Mouse (Mus musculus) right cerebral cortex, postnatal 36 days (tissue): Measurements from ENCODE around the gene Selenbp1.
A peak's percentile ranks its signal among the peaks of the same experiment; 100 is the strongest.
"Not testable (repeated sequence)": the region's sequence is repeated elsewhere in the genome, so short reads cannot be mapped to it uniquely, and the experiment has no call there.

ENCODE experiments used
- DNase-seq, 2 experiments: peaks; one replicate each; pipeline ENCODE4 v3.0.0; 2022; ENCODE audit warnings: low spot score in 2 of 2, mixed read lengths in 1 of 2

The Selenbp1 gene

DNA sequence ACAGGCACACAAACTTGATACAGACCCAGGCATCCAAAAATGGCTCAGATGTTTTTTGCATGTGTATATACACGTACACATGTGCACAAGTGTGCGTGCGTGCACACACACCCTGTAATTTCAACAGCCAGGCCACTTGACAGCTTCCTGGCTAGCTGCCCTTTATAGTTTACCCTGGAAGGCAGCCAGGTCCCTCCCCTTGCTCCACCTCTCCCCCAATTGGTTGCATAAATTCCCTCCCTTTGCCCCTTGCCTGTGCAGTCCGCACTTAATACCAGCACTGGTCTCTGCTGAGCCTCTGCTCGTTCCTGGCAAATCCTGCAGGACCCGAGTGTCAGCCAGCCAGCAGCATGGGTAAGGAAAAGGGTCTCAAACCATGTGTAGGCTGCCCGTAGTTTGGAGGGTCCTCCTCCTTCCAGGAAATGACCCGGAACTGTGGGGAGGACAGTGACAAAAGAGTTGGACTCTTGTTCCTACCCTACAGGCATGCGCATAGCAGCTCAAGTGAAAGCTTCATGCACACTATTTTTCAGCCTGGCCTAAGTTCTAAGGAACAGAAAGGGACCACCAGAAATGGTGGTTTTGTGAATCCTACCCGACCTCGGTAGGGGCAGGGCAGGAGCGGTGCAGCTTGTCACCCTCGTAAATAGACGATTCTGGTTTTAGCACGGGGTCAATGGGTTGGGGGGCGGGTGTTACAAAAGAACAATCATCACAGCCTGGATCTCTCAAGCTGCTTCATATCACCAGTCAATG lies at the start of gene Selenbp1:
Selenbp1 (plus strand) TSS at position 248 of the 756 bp plus-strand sequence.
- DNase-seq: peak in 1 of 2 experiments; percentile 43

DNA sequence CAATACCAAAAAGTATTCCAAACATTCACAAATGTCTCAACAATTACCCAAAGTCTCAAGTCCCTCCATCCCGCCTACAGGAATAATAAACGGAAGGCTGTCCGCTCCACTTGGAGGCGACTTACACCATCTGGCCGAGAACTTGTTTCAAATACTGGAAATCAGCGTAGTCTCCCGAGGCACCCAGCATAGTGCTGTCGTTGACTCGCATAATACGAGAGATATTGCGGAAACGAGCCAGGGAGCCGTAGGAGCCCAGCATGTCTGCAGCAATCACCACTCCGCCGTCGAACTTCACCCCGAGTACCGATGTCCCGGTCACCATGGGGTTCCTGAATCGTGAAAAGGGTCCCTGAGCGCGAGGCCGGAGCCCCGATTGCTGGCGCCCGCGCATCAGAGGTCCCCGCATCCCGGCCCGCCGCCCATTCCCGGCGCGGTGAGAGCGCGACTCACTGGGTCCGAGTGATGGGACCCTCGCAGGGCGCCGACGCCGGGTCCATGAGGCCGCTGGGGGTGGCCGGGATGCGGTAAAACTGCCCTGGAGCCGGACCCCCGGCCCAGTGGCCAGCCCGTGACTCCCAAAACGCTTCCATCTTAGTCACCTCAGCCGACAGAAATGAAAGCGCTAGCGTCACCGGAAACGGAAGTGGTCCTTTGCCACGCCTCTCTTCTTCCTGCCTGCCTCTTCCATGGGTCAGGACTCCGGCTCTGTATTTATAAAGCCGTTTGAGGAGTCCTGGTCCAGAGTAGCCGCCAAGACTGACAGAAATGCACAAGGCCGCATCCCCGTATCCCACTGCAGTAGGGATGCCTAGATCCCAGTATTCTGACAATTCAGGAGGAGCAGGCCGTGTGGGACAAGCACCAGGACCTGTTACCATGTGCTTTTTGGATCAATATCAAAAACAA lies 46.3 kb upstream of the Selenbp1 start, which contains the start of gene Psmb4:
Psmb4 (minus strand) TSS at position 646 of the 909 bp plus-strand sequence.
- peak; percentile 80 to 86 for DNase-seq

DNA sequence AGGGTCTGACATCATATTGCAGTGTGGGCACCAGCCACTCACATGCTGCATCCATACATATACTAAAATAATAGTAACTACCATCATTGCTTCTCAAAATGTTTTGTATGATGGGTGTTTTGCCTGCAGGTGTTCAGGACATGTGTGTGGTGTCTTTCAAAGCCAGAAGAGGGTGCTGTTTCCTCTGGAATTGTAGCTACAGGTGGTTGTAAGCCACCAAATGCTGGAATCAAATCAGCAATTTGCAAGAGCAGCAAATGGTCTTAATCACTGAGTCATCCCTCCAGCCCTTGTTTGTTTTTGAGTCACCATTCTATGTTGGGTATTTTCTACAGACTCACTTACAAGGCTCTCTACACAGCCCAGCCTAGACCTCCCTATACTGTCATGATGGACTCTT lies 44.3 kb upstream of the Selenbp1 start:
- DNase-seq: no peak

DNA sequence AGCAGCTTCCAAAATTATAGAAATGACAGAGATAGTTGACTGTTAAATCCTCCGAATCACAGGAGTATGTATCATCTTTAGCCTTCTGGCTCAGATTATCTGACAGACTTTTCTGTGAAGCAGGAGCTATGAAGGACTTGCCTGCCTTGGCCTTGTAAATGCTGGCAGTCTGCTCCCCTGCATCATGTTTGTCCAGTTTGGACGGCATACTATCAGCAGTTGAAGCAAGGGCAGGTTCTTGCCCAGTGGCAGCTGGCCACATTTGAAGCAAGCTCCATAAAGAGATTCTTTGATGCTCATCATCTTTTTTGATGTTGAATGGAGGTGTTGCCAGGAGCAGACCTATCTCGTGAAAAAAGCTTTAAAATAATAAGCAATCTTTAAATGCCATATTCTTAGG lies 38.8 kb upstream of the Selenbp1 start:
- DNase-seq: no peak

DNA sequence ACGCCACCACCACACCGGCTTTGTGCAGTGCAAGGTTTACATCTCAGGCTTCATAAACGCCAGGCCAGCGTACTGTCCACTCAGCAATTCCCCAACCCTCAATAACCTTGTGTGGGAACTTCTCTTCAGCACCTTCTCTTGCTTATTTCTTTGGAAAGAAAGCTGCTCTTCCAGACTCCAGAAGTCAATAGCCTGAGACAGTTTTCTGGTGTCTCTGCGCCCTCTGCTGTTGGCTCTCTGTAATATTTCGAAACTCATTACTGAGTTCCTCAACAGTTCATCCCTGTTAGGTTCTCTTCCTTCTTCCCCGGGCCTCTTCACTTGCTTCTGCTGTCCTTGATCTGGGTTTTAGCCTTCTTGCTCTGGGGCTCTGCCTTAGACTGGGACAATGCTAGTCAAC lies 30.1 kb upstream of the Selenbp1 start:
- peak in 1 of 2 experiments; percentile 42 for DNase-seq

DNA sequence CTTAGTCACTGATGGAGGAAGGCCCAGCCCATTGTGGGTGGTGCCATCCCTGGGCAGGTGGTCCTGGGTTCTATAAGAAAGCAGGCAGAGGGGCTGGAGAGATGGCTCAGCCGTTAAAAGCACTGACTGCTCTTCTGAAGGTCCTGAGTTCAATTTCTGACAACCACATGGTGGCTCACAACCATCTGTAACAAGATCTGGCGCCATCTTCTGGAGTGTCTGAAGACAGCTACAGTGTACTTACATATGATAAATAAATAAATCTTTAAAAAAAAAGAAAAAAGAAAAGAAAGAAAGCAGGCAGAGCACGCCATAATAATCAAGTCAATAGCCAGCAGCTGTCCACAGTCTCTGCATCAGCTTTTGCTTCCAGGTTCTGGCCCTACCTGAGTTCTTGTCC lies 28.1 kb upstream of the Selenbp1 start:
- DNase-seq: not testable (repeated sequence)

DNA sequence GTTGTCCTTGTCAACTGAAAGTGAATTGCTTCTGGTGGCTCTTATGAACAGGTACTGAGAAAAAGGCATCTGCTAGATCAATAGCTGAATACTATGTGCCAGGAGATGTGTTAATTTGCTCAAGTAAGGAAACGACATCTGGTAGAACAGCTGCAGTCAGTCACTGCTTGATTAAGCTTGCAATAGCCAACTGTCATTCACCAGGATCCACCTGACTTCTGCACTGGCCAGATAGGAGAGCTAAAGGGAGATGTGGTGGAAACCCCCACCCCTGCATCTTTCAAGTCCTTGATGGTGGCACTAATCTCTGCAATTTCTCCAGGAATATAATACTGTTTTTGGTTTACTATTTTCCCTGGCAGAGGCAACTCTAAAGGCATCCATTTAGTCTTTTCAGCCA lies 26.4 kb upstream of the Selenbp1 start:
- DNase-seq: no peak

DNA sequence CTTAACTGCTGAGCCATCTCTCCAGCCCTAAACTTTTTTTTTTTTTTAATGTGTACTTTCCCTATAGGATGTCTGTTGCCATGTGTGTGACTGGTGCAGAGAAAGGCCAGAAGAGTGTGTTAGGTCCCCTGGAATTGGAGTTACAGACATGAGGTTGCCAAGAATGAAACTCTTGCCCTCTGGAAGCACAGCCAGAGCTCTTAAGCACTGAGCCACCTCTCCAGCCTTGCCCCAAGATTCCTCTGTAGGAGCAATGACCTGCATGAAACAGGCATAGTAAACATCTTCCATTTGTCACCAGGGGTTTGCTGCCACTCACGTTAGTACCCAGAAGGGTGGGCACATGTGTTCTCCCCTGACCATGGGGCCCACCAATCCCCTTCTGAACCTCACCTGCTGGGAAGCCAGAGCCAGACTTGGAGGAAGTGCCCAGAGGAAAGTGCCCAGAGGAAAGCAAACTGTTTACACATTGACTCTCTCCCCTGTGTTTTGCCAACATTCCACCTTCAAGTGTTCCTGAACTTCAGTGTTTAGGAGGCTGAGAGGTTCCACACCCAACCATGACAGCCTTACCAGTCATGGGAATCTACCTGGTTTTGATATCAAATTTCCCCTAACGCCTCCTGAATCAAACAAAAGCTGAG lies 21.7 kb upstream of the Selenbp1 start:
- no peak for DNase-seq

DNA sequence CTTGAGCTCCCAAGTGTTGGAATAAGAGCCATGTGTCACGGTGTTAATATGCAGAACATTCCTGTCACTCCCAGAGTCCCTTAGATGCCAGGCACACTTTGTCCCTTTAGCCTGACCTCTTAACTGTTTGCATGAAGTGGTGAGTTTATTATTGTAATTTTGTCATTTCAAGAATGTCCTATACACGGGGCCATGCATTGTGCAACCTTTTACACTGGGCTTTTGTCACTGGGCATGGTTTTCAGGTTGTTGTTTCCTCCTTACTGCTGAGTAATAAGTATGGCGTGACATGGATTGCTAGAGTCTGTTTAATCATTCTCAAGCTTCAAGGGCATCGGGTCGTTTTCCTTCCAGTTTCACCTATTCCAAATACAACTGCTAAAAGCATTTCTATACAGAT lies 19.1 kb upstream of the Selenbp1 start:
- no peak for DNase-seq

DNA sequence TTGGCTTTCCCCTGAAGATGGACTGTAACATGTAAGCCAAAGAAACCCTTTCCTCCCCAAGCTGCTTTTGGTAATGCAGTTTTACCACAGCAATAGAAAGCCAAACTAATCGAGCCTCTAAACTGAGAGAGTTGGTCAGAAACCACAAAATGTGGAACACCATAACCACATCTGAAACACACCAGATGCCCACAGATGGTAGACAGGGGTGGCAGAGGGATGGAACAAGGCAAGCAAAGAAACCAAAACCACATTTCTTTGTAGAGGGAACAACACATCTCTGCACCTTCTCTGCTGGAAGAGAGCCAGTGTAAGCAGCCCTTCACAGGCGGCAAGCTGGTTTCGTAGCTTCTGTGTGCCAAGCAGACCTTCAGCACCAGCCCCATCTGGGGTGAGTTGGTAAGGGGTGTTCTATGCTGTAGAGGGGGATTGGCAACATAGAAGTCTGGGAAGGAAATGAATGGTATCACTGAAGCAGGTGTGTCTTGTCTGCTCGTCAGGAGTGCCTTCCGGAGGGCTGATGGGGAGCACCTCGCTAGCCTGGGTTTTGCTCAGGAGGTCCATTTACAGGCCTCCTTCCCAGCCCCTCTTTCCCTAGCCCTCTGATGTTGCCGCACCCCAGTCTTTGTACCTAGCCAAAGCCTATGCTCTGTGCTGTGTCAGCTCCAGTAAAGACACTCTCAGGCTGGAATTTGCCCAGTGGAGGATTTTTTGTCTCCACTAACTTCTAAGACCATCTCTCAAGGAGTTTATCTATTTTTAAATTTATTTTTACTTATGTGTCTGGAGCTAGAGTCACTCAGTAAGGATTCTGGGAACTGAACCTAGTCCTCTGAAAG lies 16.7 kb upstream of the Selenbp1 start:
- no peak for DNase-seq

DNA sequence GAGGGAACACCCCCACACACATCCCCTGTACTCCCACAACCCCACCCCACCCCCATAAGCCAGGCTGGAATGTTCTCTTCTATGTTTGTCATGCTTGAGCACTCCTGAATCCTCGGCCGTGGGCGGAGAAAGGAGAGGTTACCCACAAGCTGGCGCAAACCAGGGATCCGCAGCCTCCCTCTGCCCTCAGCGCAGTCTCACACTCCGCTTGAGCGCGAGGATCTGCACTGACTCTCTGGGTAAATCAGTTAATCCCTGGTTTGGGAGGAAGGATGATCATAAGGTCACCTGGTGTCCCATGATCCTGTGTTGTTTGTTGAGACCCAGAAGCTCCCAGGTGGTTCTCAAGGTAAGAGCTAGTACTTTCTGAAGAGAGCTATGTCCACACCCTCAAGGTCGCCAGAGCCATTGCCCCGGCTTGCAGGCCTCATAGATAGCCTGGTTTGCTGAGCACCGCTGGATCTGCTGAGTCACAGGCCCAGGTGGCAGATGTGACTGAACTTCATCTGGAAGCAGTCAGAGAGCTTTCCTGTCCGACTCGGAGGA lies 15.0 kb upstream of the Selenbp1 start:
- peak in 1 of 2 experiments; percentile 30 for DNase-seq

DNA sequence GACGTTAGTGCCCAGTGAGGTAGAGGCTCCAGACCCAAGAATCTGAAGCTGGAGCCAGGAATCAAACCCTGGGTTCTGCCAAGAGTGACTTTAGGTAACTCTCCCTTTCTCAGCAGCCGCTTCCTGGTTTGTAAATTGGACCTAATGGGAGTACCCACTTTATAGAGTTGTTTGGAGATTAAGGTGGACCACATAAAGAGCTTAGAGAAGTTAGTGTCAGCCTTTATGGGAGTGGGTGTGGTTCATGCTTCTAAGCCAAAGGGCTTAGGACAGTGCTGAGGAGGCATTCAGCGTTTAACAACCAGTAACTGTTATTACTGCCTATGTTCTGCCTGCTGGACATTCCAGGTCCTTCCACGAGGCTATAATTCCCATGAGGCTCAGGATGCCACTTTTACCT lies 14.0 kb upstream of the Selenbp1 start:
- no peak for DNase-seq

DNA sequence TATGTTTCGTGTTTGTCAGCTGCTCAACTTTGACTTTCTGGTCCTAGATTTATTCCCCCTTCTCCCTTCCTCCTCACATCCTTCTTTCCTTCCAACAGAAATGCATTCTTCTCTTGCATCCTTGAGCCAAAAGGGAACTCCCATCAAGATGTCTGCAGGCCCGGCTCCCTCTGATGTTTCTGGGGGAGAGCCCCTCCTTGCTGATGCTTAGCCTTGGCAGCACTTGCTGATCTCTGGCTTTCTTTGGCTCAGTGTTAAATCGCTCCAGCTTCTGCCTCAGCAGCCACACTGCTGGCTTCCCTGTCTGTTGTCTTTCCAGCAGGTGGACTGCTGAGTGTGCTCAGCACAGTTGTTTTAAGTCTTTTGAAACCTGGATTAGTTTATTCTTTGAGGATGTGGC lies 11.8 kb upstream of the Selenbp1 start:
- DNase-seq: no peak

DNA sequence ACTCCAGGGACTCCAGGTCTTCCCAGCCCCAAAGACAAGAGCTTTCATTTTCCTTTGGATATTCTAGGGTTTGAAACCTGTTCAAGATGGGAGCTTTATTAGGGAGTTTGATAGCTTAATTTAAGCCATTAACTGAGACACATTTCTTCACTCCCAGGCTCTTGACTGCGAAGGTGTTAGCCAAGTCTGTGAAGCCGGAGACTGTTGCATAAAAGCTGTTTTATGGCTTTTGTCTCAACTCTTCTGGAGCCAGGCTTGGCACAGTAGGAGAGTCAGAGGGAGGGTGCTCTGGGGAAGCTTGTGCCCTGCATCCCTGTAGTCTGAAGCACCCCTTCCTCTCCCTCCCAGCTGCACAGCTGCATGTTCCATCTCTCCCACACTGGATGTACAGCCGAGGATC lies 10.5 kb upstream of the Selenbp1 start:
- no peak for DNase-seq

DNA sequence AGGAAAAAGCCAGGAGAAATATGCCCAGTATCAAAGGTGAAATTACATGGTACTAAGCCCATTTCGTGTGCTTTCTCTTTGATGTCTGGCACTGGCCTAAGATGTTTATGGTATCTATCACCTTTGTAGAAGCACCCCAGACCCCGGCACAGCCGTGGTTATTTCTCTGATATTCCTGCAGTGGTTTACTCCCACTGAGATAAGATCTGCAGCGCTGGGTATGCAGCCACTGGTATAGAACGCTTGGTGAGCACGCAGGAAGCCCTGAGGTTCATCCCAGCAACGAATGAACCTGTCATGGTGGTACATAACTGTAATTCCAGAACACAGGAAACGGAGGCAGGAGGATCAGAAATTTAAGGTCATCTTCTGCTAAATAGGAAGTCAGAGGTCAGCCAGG lies 8.2 kb upstream of the Selenbp1 start:
- no peak for DNase-seq

DNA sequence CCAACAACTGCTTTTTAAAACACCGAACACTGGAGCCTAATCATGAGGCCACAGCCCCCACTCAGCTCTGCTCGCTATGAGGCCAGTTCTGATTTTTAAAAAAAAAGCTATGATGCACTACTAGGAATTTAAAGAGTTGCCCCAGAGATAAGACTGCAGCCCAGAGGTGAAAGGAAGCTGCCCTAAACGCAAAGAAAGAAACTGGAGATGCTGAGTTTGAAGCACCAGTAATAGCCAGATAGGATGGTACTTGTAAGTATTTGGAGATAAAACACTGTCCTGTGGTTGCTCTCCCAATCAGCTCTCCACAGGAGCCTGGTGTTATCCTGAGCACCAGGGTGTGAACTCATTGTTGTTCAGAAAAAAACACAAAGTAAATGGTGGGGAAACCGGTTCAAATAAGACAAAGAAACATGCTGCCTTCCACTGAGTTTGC lies 6.5 kb upstream of the Selenbp1 start:
- DNase-seq: not testable (repeated sequence)

DNA sequence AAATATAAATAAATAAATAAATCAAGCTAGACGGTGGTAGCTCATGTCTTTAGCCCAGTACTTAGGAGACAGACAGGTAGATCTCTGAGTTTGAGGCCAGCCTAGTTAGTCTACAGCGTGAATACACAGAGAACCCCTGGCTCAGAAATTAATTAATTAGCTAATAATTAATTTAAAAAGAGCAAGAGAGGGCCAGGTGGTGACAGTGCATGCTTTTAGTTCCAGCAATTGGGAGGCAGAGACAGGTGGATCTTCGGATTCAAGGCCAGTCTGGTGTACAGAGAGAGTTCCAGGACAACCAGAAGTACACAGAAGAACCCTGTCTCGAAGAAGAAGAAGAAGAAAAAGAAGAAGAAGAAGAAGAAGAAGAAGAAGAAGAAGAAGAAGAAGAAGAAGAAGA lies 3.9 kb upstream of the Selenbp1 start:
- DNase-seq: not testable (repeated sequence)

DNA sequence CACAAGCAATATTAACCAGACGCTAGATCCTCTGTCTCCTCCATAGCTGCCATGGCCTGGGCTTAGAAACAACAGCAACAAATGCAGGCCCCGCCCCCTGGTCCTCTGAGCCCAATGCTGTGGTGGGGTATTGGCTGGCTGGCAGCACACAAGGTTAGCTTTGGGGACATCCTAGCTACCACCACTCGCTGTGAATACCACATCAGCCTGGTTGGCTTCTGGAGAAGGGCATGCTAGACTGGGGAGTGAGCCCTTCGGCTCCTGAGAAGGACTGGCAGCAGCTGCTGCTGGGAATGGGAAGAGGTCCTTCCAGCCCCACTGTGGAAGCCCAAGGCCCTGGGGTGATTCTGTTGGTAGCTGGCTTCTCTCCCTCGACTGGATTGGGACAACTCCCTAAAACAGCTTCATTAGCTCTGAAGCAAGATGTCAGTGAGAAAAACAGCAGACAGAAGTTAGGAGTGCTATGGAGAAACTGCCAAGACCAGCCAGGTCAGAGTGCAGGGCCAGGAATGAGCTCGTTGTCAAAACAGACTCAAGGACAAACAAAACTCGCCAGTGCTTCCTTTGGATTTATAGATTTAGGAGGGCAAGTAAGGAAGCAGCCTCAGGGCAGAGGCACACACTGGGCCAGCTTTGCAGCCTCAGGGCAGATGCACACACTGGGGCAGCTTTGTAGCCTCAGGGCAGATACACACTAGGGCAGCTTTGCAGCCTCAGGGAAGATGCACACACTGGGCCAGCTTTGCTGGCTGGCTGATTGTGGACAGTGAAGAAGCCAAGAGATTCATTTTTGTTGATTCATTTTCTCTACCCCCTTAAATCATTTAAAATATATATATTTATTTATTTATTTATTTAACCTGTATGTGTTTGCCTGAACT lies 2.2 kb upstream of the Selenbp1 start:
- not testable (repeated sequence) for DNase-seq

DNA sequence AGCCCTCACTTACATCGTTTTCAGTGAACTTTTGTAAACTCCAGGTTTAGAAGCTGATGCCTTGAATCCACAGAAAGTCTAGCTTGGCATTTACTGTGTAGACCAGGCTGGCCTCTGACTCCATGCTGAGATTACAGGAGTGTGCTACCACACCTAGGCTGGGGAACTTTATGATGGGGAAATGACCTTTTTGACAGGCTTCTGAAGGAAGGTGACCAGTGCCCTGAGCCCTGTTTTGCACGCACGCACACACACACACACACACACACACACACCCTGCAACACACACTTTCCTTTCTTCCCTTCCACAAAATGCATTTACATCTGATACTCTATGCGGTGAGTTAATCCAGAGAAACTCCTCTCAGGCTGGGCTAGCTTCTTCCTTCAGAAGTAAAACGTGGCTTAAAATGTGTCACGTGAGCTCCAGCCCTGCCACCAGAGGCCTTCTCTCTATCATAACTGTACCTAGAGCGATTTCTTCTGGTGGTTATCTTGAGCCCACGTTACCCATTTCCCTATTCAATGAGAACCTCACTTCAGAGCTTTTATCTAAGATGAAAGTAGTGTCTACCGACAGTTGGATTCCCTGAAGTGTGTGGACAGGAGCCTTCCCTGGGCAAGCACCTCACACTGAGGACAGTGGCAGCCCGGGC lies 1.3 kb upstream of the Selenbp1 start:
- not testable (repeated sequence) for DNase-seq
